In genomic region chr3:141191653-141192052, GRCm38 (mm10) we compare ENCODE assay signal across 30 mouse cellular contexts. TPM values are rescaled to one million over a fixed set of nuclear protein-coding genes. Genes with fewer than 3 reads are reported as not detected.
"Had no signal": no experiment of that assay in that cellular context is flagged by ENCODE, and none has a peak within 500 bp of the region (broad histone marks: within the 10 kb centered on the region; RNA-seq: fewer than 3 reads in every experiment).

No protein-coding gene starts in this region.

- H3K27ac ChIP-seq: intestine, embryonic 15.5 days; limb, embryonic 10.5 days; limb, embryonic 13.5 days; liver, embryonic 12.5 days; liver, embryonic 15.5 days; macrophage; neural tube, embryonic 12.5 days; neural tube, embryonic 15.5 days had no signal

- H3K27me3 ChIP-seq: intestine, embryonic 15.5 days; limb, embryonic 13.5 days; liver, embryonic 12.5 days; liver, embryonic 15.5 days; neural tube, embryonic 12.5 days; neural tube, embryonic 15.5 days had no signal

- ATAC-seq: intestine, embryonic 15.5 days; liver, embryonic 12.5 days had no signal

- H3K9ac ChIP-seq: intestine, embryonic 15.5 days; limb, embryonic 13.5 days; liver, embryonic 12.5 days; liver, embryonic 15.5 days; neural tube, embryonic 12.5 days; neural tube, embryonic 15.5 days had no signal

- H3K4me2 ChIP-seq: intestine, embryonic 15.5 days; limb, embryonic 13.5 days; liver, embryonic 12.5 days; liver, embryonic 15.5 days; midbrain, embryonic 11.5 days; neural tube, embryonic 12.5 days; neural tube, embryonic 15.5 days had no signal

- H3K4me1 ChIP-seq: intestine, embryonic 15.5 days; limb, embryonic 10.5 days; limb, embryonic 13.5 days; liver, embryonic 12.5 days; liver, embryonic 15.5 days; neural tube, embryonic 12.5 days; neural tube, embryonic 15.5 days had no signal

- H3K36me3 ChIP-seq: intestine, embryonic 15.5 days; limb, embryonic 10.5 days; limb, embryonic 13.5 days; liver, embryonic 12.5 days; liver, embryonic 15.5 days; neural tube, embryonic 12.5 days; neural tube, embryonic 15.5 days had no signal

- H3K4me3 ChIP-seq: intestine, embryonic 15.5 days; limb, embryonic 10.5 days; limb, embryonic 13.5 days; liver, embryonic 12.5 days; liver, embryonic 15.5 days; myocyte; neural tube, embryonic 12.5 days; neural tube, embryonic 15.5 days had no signal

- H3K9me3 ChIP-seq: intestine, embryonic 15.5 days; limb, embryonic 10.5 days; limb, embryonic 13.5 days; liver, embryonic 12.5 days; liver, embryonic 15.5 days; neural tube, embryonic 12.5 days; neural tube, embryonic 15.5 days had no signal

- DNase-seq: kidney, adult 11 months; kidney, adult 8-10 months; kidney, postnatal 14 days; kidney, postnatal 4 days; liver; lung, adult 2 months; midbrain, embryonic 14.5 days; thymus, adult 18-20 months; thymus, postnatal 36 days had no signal

RNA-seq across cellular contexts. Expression of gene Pdha2, which starts 20.5 kb away (rescaled TPM):
- total RNA-seq: layer of hippocampus, adult 18-20 months; layer of hippocampus, postnatal 14 days; left cerebral cortex, adult 8-10 months; left cerebral cortex, postnatal 14 days; megakaryocyte-erythroid progenitor cell, adult 5-6 weeks had no signal
- polyA plus RNA-seq: intestine, embryonic 15.5 days; kidney, embryonic 16.5 days; limb, embryonic 10.5 days; limb, embryonic 13.5 days; liver, embryonic 12.5 days; liver, embryonic 15.5 days; lung, adult 2 months; lung, embryonic 16.5 days; macrophage; midbrain, embryonic 11.5 days; midbrain, embryonic 14.5 days; myocyte; neural tube, embryonic 12.5 days; neural tube, embryonic 15.5 days; small intestine, adult 2 months; spleen, adult 2 months; stomach, embryonic 16.5 days; urinary bladder, adult 2 months had no signal
